Mouse (Mus musculus) adrenal gland, postnatal 36 days (tissue): Measurements from ENCODE around the gene Stap2. TPM values are rescaled to one million over a fixed set of nuclear protein-coding genes. Genes with fewer than 3 reads are reported as not detected.

ENCODE experiments used
- DNase-seq, 2 experiments: peaks; one replicate each; pipeline ENCODE4 v3.0.0; 2021; ENCODE audit warnings: mixed read lengths in 1 of 2
- total RNA-seq, 2 experiments: library from RNA; stranded (reverse); gene quantifications; 2 replicates each; pipeline ENCODE4 v1.2.3; 2021

Gene Stap2
- total RNA-seq, 2 experiments from 2014 or later, result 5.1 to 7.6 TPM

GRCm38 (mm10) chr17:55958918-55959728 lies 46.3 kb downstream of the Stap2 start, which contains the start of gene Yju2:
TSS of gene Yju2 (plus strand) at chr17:55959099.
- DNase-seq, result peak; percentile 91 to 92

- no peak for DNase-seq
Observed at GRCm38 (mm10) chr17:55958584-55958886, 46.8 kb downstream of the Stap2 start.

GRCm38 (mm10) chr17:55957726-55958583 lies 47.4 kb downstream of the Stap2 start:
- no peak for DNase-seq

GRCm38 (mm10) chr17:55957168-55957567 lies 48.2 kb downstream of the Stap2 start:
- peak; percentile 79 to 86 for DNase-seq

- DNase-seq, result no peak
Observed at GRCm38 (mm10) chr17:55956591-55956990, 48.8 kb downstream of the Stap2 start.

GRCm38 (mm10) chr17:55956129-55956528 lies 49.3 kb downstream of the Stap2 start:
- peak; percentile 63 for DNase-seq

- DNase-seq, result no peak
Observed at GRCm38 (mm10) chr17:55954229-55954628, 51.2 kb downstream of the Stap2 start.

GRCm38 (mm10) chr17:55953751-55954150 lies 51.6 kb downstream of the Stap2 start:
- no peak for DNase-seq

- no peak for DNase-seq
Observed at GRCm38 (mm10) chr17:55952447-55953027, 52.8 kb downstream of the Stap2 start, which contains the start of gene Ebi3. TSS of gene Ebi3 (plus strand) at chr17:55952640.

- DNase-seq, result no peak
Observed at GRCm38 (mm10) chr17:55952041-55952440, 53.3 kb downstream of the Stap2 start.

GRCm38 (mm10) chr17:55950601-55951000 lies 54.8 kb downstream of the Stap2 start:
- no peak for DNase-seq

- peak in 1 of 2 experiments; percentile 47 for DNase-seq
Observed at GRCm38 (mm10) chr17:55949400-55949799, 56.0 kb downstream of the Stap2 start, which contains the start of gene Zfp119b. TSS of gene Zfp119b (minus strand) at chr17:55949500.

- DNase-seq, result no peak
Observed at GRCm38 (mm10) chr17:55948647-55949046, 56.7 kb downstream of the Stap2 start.

Other genes starting within 250 kb of the Stap2 start
- gene Zfp119a, start 126.7 kb downstream of the Stap2 start, total RNA-seq, result 1 to 10 TPM; 6.6 to 8.4 TPM
- 1 to 10 TPM; 5.1 to 6.5 TPM for gene Zfp959, start 113.5 kb downstream of the Stap2 start, total RNA-seq
- gene Zfp119b, start 56.1 kb downstream of the Stap2 start, total RNA-seq, result 1 to 10 TPM; 3.3 to 4.0 TPM
- gene Ebi3, start 52.9 kb downstream of the Stap2 start, total RNA-seq, result 1 to 10 TPM; 1.1 to 1.5 TPM
- 10 to 100 TPM; 13.1 to 15.8 TPM for gene Yju2, start 46.5 kb downstream of the Stap2 start, total RNA-seq
- gene Shd, start 35.1 kb downstream of the Stap2 start, total RNA-seq, result under 1 TPM; 0.50 to 0.99 TPM
- 1 to 10 TPM; 1.1 to 1.3 TPM for gene Fsd1, start 19.1 kb downstream of the Stap2 start, total RNA-seq
- 100 to 1,000 TPM in 1 of 2 experiments, 10 to 100 TPM in 1; 79.6 to 104 TPM for gene Mpnd, start 127 bp upstream of the Stap2 start, total RNA-seq
- 10 to 100 TPM; 49.0 to 49.7 TPM for gene Sh3gl1, start 31.1 kb upstream of the Stap2 start, total RNA-seq
- gene Chaf1a, start 34.9 kb upstream of the Stap2 start, total RNA-seq, result 1 to 10 TPM; 3.5 to 4.7 TPM
- gene Ubxn6, start 69.4 kb upstream of the Stap2 start, total RNA-seq, result 10 to 100 TPM; 73.3 to 86.1 TPM
- 10 to 100 TPM; 59.9 to 62.0 TPM for gene Hdgfl2, start 74.0 kb upstream of the Stap2 start, total RNA-seq
- gene Plin4, start 104.2 kb upstream of the Stap2 start, total RNA-seq, result 10 to 100 TPM; 75.1 to 86.5 TPM
- gene Plin5, start 112.0 kb upstream of the Stap2 start, total RNA-seq, result 10 to 100 TPM; 36.7 to 62.1 TPM
- gene Lrg1, start 116.4 kb upstream of the Stap2 start, total RNA-seq, result 10 to 100 TPM; 15.5 to 31.3 TPM
- gene Sema6b, start 134.8 kb upstream of the Stap2 start, total RNA-seq, result 10 to 100 TPM in 1 of 2 experiments, 1 to 10 TPM in 1; 6.4 to 10.0 TPM
- 1 to 10 TPM; 3.9 to 4.0 TPM for gene Tnfaip8l1, start 156.9 kb upstream of the Stap2 start, total RNA-seq
- 10 to 100 TPM; 60.0 to 61.1 TPM for gene Mydgf, start 178.3 kb upstream of the Stap2 start, total RNA-seq
- 10 to 100 TPM; 35.5 to 41.0 TPM for gene Dpp9, start 213.3 kb upstream of the Stap2 start, total RNA-seq